Mouse (Mus musculus): ENCODE results near the gene 4930564D02Rik.

Gene 4930564D02Rik

GRCm38 (mm10) chr3:105066544-105066943 is at the start of gene 4930564D02Rik:
TSS of gene 4930564D02Rik (plus strand) at chr3:105066844.
- in situ Hi-C loops (cut with MboI; ENCODE audit: low pct_unique_long_range_greater_than_20kb in 1 of 2, low sequenced_read_pairs in 2 of 2, unreplicated experiment in 1 of 2), result loop anchor here in 1 of 2 experiments (25.0 kb wide), 1 partner anchor 304 kb away; no protein-coding TSS in a partner anchor

- in situ Hi-C loops (cut with MboI; ENCODE audit: low pct_unique_long_range_greater_than_20kb in 1 of 2, low sequenced_read_pairs in 2 of 2, unreplicated experiment in 1 of 2), result no loop called here
Observed at GRCm38 (mm10) chr3:105017314-105017713, 49.3 kb upstream of the 4930564D02Rik start.

DNA sequence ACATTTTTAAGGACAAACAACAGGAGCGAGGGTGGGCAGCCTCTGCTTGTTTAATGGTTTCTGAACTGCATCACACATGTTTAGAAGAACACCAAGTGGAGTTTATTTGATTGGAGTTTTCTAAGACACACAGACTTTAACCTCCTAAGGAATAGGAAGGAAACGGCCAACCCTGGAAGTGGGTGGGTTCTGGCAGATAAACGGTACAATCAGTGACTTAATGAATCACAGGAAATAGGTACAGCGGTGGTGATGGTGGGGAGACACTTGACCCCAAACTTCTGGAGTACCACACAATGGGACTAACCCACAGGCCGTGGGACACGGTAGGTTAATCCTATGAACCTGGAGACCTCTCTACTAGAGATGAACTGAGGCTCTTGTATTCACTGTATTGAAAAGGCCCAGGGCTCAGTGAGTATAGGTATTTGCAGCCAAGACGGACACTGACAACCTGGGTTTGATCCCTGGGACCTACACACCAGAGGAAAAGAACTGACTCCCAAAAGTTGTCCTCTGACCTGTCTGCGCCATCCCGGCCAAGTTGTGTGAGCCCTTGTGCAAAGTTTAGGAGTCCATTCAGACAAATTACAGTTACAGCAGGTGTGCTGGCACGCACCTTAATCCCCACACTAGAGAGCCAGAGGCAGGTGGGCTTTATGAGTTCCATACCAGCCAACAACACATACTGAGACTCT is 48.4 kb upstream of the 4930564D02Rik start:
- in situ Hi-C loops (cut with MboI; ENCODE audit: low pct_unique_long_range_greater_than_20kb in 1 of 2, low sequenced_read_pairs in 2 of 2, unreplicated experiment in 1 of 2), result no loop called here

DNA sequence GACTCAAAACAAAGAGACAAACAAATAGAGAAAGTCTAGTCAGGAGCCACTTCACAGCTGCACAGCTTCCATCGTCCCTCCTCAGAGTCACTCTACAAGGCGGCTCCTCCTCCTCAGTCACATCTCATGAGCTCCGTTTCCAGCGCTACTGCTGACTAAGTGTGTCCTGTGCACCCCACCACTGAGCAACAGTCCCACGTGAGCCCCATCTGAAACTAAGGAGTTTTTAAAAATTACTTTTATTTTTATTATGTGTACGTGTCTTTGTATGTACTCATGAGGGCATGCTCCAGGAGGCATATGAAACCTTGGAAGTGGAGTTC is 47.9 kb upstream of the 4930564D02Rik start:
- in situ Hi-C loops (cut with MboI; ENCODE audit: low pct_unique_long_range_greater_than_20kb in 1 of 2, low sequenced_read_pairs in 2 of 2, unreplicated experiment in 1 of 2), result no loop called here

GRCm38 (mm10) chr3:105019826-105020692 is 46.6 kb upstream of the 4930564D02Rik start:
- in situ Hi-C loops (cut with MboI; ENCODE audit: low pct_unique_long_range_greater_than_20kb in 1 of 2, low sequenced_read_pairs in 2 of 2, unreplicated experiment in 1 of 2), result no loop called here

- in situ Hi-C loops (cut with MboI; ENCODE audit: low pct_unique_long_range_greater_than_20kb in 1 of 2, low sequenced_read_pairs in 2 of 2, unreplicated experiment in 1 of 2), result no loop called here
Observed at GRCm38 (mm10) chr3:105023371-105024005, 43.2 kb upstream of the 4930564D02Rik start.

GRCm38 (mm10) chr3:105036281-105036847 is 30.3 kb upstream of the 4930564D02Rik start:
- in situ Hi-C loops (cut with MboI; ENCODE audit: low pct_unique_long_range_greater_than_20kb in 1 of 2, low sequenced_read_pairs in 2 of 2, unreplicated experiment in 1 of 2), result no loop called here

- in situ Hi-C loops (cut with MboI; ENCODE audit: low pct_unique_long_range_greater_than_20kb in 1 of 2, low sequenced_read_pairs in 2 of 2, unreplicated experiment in 1 of 2), result no loop called here
Observed at GRCm38 (mm10) chr3:105037240-105037770, 29.3 kb upstream of the 4930564D02Rik start.

DNA sequence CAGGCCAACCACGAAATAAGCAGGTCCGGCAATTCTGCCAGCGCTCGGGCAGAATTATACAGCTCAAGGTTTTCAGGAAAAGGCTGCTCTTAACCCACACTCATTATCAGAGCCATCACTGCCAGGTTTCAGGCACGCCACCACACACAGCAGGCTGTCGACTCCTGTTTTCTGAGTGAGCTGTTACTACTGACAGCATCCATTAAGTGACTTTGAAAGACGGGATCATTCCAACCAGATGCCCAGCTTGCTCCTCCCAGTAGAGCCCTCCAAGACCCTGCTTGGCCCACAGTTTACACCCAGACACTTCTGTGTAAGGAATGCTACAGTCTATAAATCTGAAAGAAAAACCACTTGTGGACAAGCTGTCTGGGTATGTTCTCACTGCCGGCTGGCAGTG is 26.6 kb upstream of the 4930564D02Rik start:
- in situ Hi-C loops (cut with MboI; ENCODE audit: low pct_unique_long_range_greater_than_20kb in 1 of 2, low sequenced_read_pairs in 2 of 2, unreplicated experiment in 1 of 2), result no loop called here

- in situ Hi-C loops (cut with MboI; ENCODE audit: low pct_unique_long_range_greater_than_20kb in 1 of 2, low sequenced_read_pairs in 2 of 2, unreplicated experiment in 1 of 2), result no loop called here
Observed at GRCm38 (mm10) chr3:105040983-105041625, 25.5 kb upstream of the 4930564D02Rik start.

GRCm38 (mm10) chr3:105043746-105044145 is 22.9 kb upstream of the 4930564D02Rik start:
- in situ Hi-C loops (cut with MboI; ENCODE audit: low pct_unique_long_range_greater_than_20kb in 1 of 2, low sequenced_read_pairs in 2 of 2, unreplicated experiment in 1 of 2), result no loop called here

DNA sequence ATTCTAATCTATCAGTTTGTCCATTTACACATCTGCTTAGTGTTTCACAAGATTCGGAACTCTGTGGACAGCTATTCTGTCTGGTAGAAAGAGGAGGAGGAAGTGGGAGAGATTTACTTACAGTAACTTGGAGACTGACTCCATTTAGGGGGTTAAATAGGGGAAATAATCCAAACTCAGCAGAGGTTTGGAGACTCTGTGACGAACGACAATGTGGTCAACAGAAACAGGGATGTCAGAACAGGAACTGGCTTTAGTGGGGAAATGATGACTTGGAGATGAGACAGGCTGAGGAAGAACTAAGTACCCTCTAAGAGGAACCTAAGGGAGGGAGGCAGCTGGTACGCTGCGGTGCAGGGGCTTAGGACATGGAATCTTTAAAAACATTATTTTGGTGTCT is 19.8 kb upstream of the 4930564D02Rik start:
- in situ Hi-C loops (cut with MboI; ENCODE audit: low pct_unique_long_range_greater_than_20kb in 1 of 2, low sequenced_read_pairs in 2 of 2, unreplicated experiment in 1 of 2), result no loop called here

GRCm38 (mm10) chr3:105047616-105048015 is 19.0 kb upstream of the 4930564D02Rik start:
- in situ Hi-C loops (cut with MboI; ENCODE audit: low pct_unique_long_range_greater_than_20kb in 1 of 2, low sequenced_read_pairs in 2 of 2, unreplicated experiment in 1 of 2), result no loop called here

GRCm38 (mm10) chr3:105049848-105050247 is 16.8 kb upstream of the 4930564D02Rik start:
- in situ Hi-C loops (cut with MboI; ENCODE audit: low pct_unique_long_range_greater_than_20kb in 1 of 2, low sequenced_read_pairs in 2 of 2, unreplicated experiment in 1 of 2), result loop anchor here (5.0 to 25.0 kb wide), 2 partner anchors 58 to 288 kb away; no protein-coding TSS in a partner anchor

DNA sequence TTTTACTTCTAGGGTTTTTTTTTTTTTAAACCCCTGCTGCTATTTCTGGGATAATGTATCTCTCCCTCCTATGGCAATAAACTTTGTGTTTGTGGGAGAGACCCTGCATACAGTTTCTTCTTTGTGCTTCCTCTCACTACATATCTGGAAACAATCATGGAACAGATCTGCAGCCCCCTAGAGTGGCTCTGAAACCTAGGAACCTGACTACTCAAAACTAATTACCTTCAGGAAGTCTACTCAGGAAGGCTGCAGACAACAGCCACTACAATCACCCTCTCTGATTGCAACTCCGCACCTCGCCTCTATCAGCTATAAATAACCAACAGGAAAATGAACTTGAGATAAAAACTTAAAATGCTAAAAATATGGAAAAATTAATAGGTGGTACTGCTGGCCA is 15.5 kb upstream of the 4930564D02Rik start:
- in situ Hi-C loops (cut with MboI; ENCODE audit: low pct_unique_long_range_greater_than_20kb in 1 of 2, low sequenced_read_pairs in 2 of 2, unreplicated experiment in 1 of 2), result loop anchor here (5.0 to 25.0 kb wide), 2 partner anchors 59 to 289 kb away; no protein-coding TSS in a partner anchor

GRCm38 (mm10) chr3:105052171-105052936 is 14.3 kb upstream of the 4930564D02Rik start:
- in situ Hi-C loops (cut with MboI; ENCODE audit: low pct_unique_long_range_greater_than_20kb in 1 of 2, low sequenced_read_pairs in 2 of 2, unreplicated experiment in 1 of 2), result loop anchor here (5.0 to 25.0 kb wide), 2 partner anchors 60 to 290 kb away; no protein-coding TSS in a partner anchor

DNA sequence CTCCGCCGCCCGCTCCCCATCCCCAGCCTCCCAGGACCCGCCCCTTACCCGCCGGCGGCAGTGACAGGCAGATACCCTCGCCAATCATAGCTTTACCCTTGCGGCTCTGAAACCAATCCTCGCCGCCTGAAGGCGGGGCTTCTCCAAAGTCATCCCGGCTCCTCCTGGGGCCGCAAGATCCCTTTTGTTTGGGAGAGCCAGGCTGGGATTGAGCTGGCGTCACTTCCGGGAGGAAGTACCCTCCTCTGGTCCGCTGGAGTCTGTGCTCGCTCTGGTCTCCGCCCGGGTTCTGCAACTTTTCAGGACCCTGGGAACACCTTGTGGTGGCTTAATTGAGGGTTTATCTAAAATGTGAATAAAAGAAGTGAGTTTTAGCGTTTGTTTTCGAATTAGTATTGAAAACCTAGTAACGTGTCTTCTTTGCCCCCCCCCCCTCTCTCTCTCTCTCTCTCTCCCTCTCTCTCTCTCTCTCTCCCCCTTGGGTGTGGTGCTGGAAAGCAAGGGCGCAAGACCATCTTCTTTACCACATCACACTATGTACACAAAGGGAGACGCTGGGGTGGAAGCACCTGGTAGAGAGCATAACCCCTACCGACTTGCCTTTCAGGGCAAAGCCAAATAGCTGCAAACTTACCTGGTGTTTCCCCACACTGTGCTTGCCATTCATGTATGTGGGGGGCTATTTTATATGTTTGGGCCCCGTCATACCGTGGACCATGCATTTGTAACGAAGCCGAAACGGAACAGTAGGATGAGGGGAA is 13.5 kb upstream of the 4930564D02Rik start, which contains the start of gene Cttnbp2nl:
Cttnbp2nl (minus strand) TSS at position 210 of the 761 bp plus-strand sequence.
- in situ Hi-C loops (cut with MboI; ENCODE audit: low pct_unique_long_range_greater_than_20kb in 1 of 2, low sequenced_read_pairs in 2 of 2, unreplicated experiment in 1 of 2), result loop anchor here (5.0 to 25.0 kb wide), 2 partner anchors 61 to 291 kb away; no protein-coding TSS in a partner anchor

Measured in mouse embryonic stem cell (cell line).